Mouse (Mus musculus) cerebellum, postnatal 36 days (tissue): ENCODE results near the gene Cir1.

ENCODE experiments used
- DNase-seq, 2 experiments: peaks; one replicate each; pipeline ENCODE4 v3.0.0; 2021 to 2022; ENCODE audit warnings: mixed read lengths in 2 of 2

Cir1 gene

GRCm38 (mm10) chr2:73312152-73313116 lies at the start of gene Cir1, which contains the start of gene Scrn3:
Cir1 (minus strand) TSS chr2:73312701.
Scrn3 (plus strand) TSS chr2:73312601.
- DNase-seq = peak; percentile 93 to 96

GRCm38 (mm10) chr2:73360536-73360935 lies 48.0 kb upstream of the Cir1 start:
- DNase-seq = no peak

- no peak for DNase-seq
Observed at GRCm38 (mm10) chr2:73359941-73360340, 47.4 kb upstream of the Cir1 start.

GRCm38 (mm10) chr2:73357004-73357403 lies 44.5 kb upstream of the Cir1 start:
- DNase-seq = no peak

- DNase-seq = peak; percentile 16 to 29
Observed at GRCm38 (mm10) chr2:73351927-73352374, 39.5 kb upstream of the Cir1 start.

- DNase-seq = no peak
Observed at GRCm38 (mm10) chr2:73351496-73351895, 39.0 kb upstream of the Cir1 start.

- DNase-seq = no peak
Observed at GRCm38 (mm10) chr2:73348221-73348620, 35.7 kb upstream of the Cir1 start.

GRCm38 (mm10) chr2:73347766-73348165 lies 35.3 kb upstream of the Cir1 start:
- DNase-seq = no peak

GRCm38 (mm10) chr2:73347136-73347535 lies 34.6 kb upstream of the Cir1 start:
- DNase-seq = no peak

- no peak for DNase-seq
Observed at GRCm38 (mm10) chr2:73346345-73347086, 34.0 kb upstream of the Cir1 start.

GRCm38 (mm10) chr2:73345204-73345603 lies 32.7 kb upstream of the Cir1 start:
- DNase-seq = no peak

GRCm38 (mm10) chr2:73343701-73344100 lies 31.2 kb upstream of the Cir1 start:
- DNase-seq = no peak

GRCm38 (mm10) chr2:73338415-73338814 lies 25.9 kb upstream of the Cir1 start:
- no peak for DNase-seq

GRCm38 (mm10) chr2:73335949-73336348 lies 23.4 kb upstream of the Cir1 start:
- DNase-seq = no peak

GRCm38 (mm10) chr2:73325871-73326270 lies 13.4 kb upstream of the Cir1 start:
- no peak for DNase-seq

- DNase-seq = no peak
Observed at GRCm38 (mm10) chr2:73322991-73323390, 10.5 kb upstream of the Cir1 start.

- DNase-seq = no peak
Observed at GRCm38 (mm10) chr2:73319218-73319617, 6.7 kb upstream of the Cir1 start.

- no peak for DNase-seq
Observed at GRCm38 (mm10) chr2:73317426-73317825, 4.9 kb upstream of the Cir1 start.

- no peak for DNase-seq
Observed at GRCm38 (mm10) chr2:73314311-73314710, 1.8 kb upstream of the Cir1 start.

- DNase-seq = peak; percentile 32 to 59
Observed at GRCm38 (mm10) chr2:73313117-73313501, 608 bp upstream of the Cir1 start.

GRCm38 (mm10) chr2:73306006-73306405 lies 6.5 kb downstream of the Cir1 start:
- no peak for DNase-seq

GRCm38 (mm10) chr2:73304506-73304905 lies 8.0 kb downstream of the Cir1 start:
- DNase-seq = no peak

- DNase-seq = no peak
Observed at GRCm38 (mm10) chr2:73302722-73303121, 9.8 kb downstream of the Cir1 start.

- no peak for DNase-seq
Observed at GRCm38 (mm10) chr2:73301979-73302378, 10.5 kb downstream of the Cir1 start.
